Comparison of ENCODE assay signal across 8 mouse cellular contexts in genomic region chrX:139416701-139417100, GRCm38 (mm10).
DNase-seq lines count a peak whose midpoint lies in the region; ATAC-seq and TF ChIP-seq lines count a peak whose summit lies in the region.

No protein-coding gene starts in this region.

- no peaks in the 10 kb centered on the region for H3K36me3 ChIP-seq in forebrain, embryonic 11.5 days (ENCODE audit: control insufficient read depth, insufficient read depth, low read length)
- no peaks in the 10 kb centered on the region for H3K36me3 ChIP-seq in forebrain, embryonic 16.5 days (ENCODE audit: control insufficient read depth, insufficient read depth)
- H3K36me3 ChIP-seq in embryonic facial prominence, embryonic 14.5 days (ENCODE audit: control insufficient read depth, insufficient read depth, low read length), result no peaks in the 10 kb centered on the region
- no peaks in the 10 kb centered on the region for H3K36me3 ChIP-seq in small intestine, adult 2 months (ENCODE audit: control insufficient read depth, insufficient read depth, low read length)

- no peak overlapping the region for H3K9ac ChIP-seq in forebrain, embryonic 11.5 days (ENCODE audit: low read length)
- no peak overlapping the region for H3K9ac ChIP-seq in forebrain, embryonic 16.5 days (replicated peaks; ENCODE audit: low read depth, low read length)
- H3K9ac ChIP-seq in embryonic facial prominence, embryonic 14.5 days (ENCODE audit: low read depth, low read length), result no peak overlapping the region

- 73% methylated on average over 6 of the region's 6 CpGs for WGBS in forebrain, embryonic 11.5 days
- 63% methylated on average over 6 of the region's 6 CpGs for WGBS in forebrain, embryonic 16.5 days
- 60% methylated on average over 6 of the region's 6 CpGs for WGBS in embryonic facial prominence, embryonic 14.5 days
- 35% methylated on average over 6 of the region's 6 CpGs for WGBS in small intestine, adult 2 months

- no peaks in the 10 kb centered on the region for H3K4me1 ChIP-seq in forebrain, embryonic 11.5 days (replicated peaks; ENCODE audit: control insufficient read depth, insufficient read depth, low read length)
- no peaks in the 10 kb centered on the region for H3K4me1 ChIP-seq in forebrain, embryonic 16.5 days (replicated peaks; ENCODE audit: control insufficient read depth, insufficient read depth, low read length)
- no peaks in the 10 kb centered on the region for H3K4me1 ChIP-seq in embryonic facial prominence, embryonic 14.5 days (ENCODE audit: control insufficient read depth, insufficient read depth, low read length)
- H3K4me1 ChIP-seq in small intestine, adult 2 months (ENCODE audit: control insufficient read depth, insufficient read depth, insufficient read length, low read length), result no peaks in the 10 kb centered on the region

- H3K27me3 ChIP-seq in forebrain, embryonic 11.5 days (ENCODE audit: control insufficient read depth, insufficient read depth, low read length), result no peaks in the 10 kb centered on the region
- no peaks in the 10 kb centered on the region for H3K27me3 ChIP-seq in forebrain, embryonic 16.5 days (replicated peaks; ENCODE audit: control insufficient read depth, insufficient read depth, low read length)
- no peaks in the 10 kb centered on the region for H3K27me3 ChIP-seq in embryonic facial prominence, embryonic 14.5 days (replicated peaks; ENCODE audit: control insufficient read depth, insufficient read depth, low read length)
- H3K27me3 ChIP-seq in small intestine, adult 2 months (ENCODE audit: control insufficient read depth, insufficient read depth, low read length), result no peaks in the 10 kb centered on the region

- H3K4me3 ChIP-seq in forebrain, embryonic 11.5 days (ENCODE audit: low read depth, low read length), result no peak overlapping the region
- no peak overlapping the region for H3K4me3 ChIP-seq in forebrain, embryonic 16.5 days (replicated peaks; ENCODE audit: low read length)
- no peak overlapping the region for H3K4me3 ChIP-seq in embryonic facial prominence, embryonic 14.5 days (ENCODE audit: low read depth, low read length)
- no peak overlapping the region for H3K4me3 ChIP-seq in layer of hippocampus, adult 2 months
- H3K4me3 ChIP-seq in small intestine, adult 2 months (ENCODE audit: low read depth, low read length), result no peak overlapping the region

- DNase-seq in forebrain, embryonic 11.5 days (ENCODE audit: low spot score), result peak; percentile 61
- peak; percentile 48 for DNase-seq in 416B (ENCODE audit: low read depth)
- peak; percentile 72 for DNase-seq in adrenal gland, postnatal 14 days
- DNase-seq in embryonic facial prominence, embryonic 14.5 days (ENCODE audit: low spot score), result peak; percentile 41
- peak; percentile 22 to 69 for DNase-seq in layer of hippocampus, adult 2 months (ENCODE audit: low spot score in 2 of 2)
- peak; percentile 58 for DNase-seq in lung, postnatal 10 days

- H3K9me3 ChIP-seq in forebrain, embryonic 11.5 days (ENCODE audit: control insufficient read depth, low read length), result no peaks in the 10 kb centered on the region
- no peaks in the 10 kb centered on the region for H3K9me3 ChIP-seq in forebrain, embryonic 16.5 days (ENCODE audit: control insufficient read depth, low read length)
- no peaks in the 10 kb centered on the region for H3K9me3 ChIP-seq in embryonic facial prominence, embryonic 14.5 days (ENCODE audit: control insufficient read depth, low read length)

- TF ChIP-seq POLR2A in small intestine, adult 2 months (IDR thresholded peaks at IDR 0.05; ENCODE audit: low read depth, low read length), result no peak

- no peak overlapping the region for H3K27ac ChIP-seq in forebrain, embryonic 11.5 days (ENCODE audit: low read depth, low read length)
- H3K27ac ChIP-seq in forebrain, embryonic 16.5 days (ENCODE audit: low read length), result no peak overlapping the region
- H3K27ac ChIP-seq in embryonic facial prominence, embryonic 14.5 days (replicated peaks; ENCODE audit: low read depth, low read length), result no peak overlapping the region
- no peak overlapping the region for H3K27ac ChIP-seq in layer of hippocampus, adult 2 months
- H3K27ac ChIP-seq in small intestine, adult 2 months (ENCODE audit: insufficient read depth, low read depth, low read length), result no peak overlapping the region

- ATAC-seq in forebrain, embryonic 11.5 days (replicated peaks; ENCODE audit: low FRiP score), result no peak
- no peak for ATAC-seq in forebrain, embryonic 16.5 days
- ATAC-seq in embryonic facial prominence, embryonic 14.5 days (ENCODE audit: low read depth), result no peak

- H3K4me2 ChIP-seq in forebrain, embryonic 11.5 days (ENCODE audit: low read depth, low read length, severe bottlenecking), result no peak overlapping the region
- H3K4me2 ChIP-seq in forebrain, embryonic 16.5 days (ENCODE audit: low read length), result no peak overlapping the region
- no peak overlapping the region for H3K4me2 ChIP-seq in embryonic facial prominence, embryonic 14.5 days (ENCODE audit: low read depth, low read length)

- peak; percentile 77 for TF ChIP-seq CTCF in layer of hippocampus, adult 2 months (conservative IDR thresholded peaks at IDR 0.05)
- TF ChIP-seq CTCF in small intestine, adult 2 months (IDR thresholded peaks at IDR 0.05; ENCODE audit: extremely low read depth, insufficient read length, insufficient replicate concordance, low read depth, low read length), result peak; percentile 21; the same call in 1 of the 2 replicates
